Mouse (Mus musculus): ENCODE measurements around the gene Riok2. TPM values are rescaled to one million over a fixed set of nuclear protein-coding genes. Genes with fewer than 3 reads are reported as not detected.

The Riok2 gene
- polyA plus RNA-seq (2014; fragmentation: Illumina TruSeq; extraction: RNeasy Lipid Tissue Mini Kit (QIAGEN cat#74804); ENCODE audit: low read depth, low replicate concordance) = 29.5 TPM

GRCm38 (mm10) chr17:17373918-17374910 is at the start of gene Riok2:
TSS of gene Riok2 (plus strand) at chr17:17374309.

GRCm38 (mm10) chr17:17402222-17403004 is 28.3 kb downstream of the Riok2 start, which contains the start of gene Lix1:
TSS of gene Lix1 (plus strand) at chr17:17402672.

Other genes starting within 250 kb of the Riok2 start
- 0.90 TPM for gene Lix1, start 28.4 kb downstream of the Riok2 start, polyA plus RNA-seq (2014; fragmentation: Illumina TruSeq; extraction: RNeasy Lipid Tissue Mini Kit (QIAGEN cat#74804); ENCODE audit: low read depth, low replicate concordance)